Mouse (Mus musculus) heart, adult 9 months (tissue): ENCODE results near the gene Oser1.
A peak's percentile ranks its signal among the peaks of the same experiment; 100 is the strongest.
"Not testable (repeated sequence)": the region's sequence is repeated elsewhere in the genome, so short reads cannot be mapped to it uniquely, and the experiment has no call there.

ENCODE experiments used
- DNase-seq, 2 experiments: peaks; one replicate each; pipeline ENCODE4 v3.0.0; 2022; ENCODE audit warnings: low spot score in 2 of 2

Oser1 gene

DNA sequence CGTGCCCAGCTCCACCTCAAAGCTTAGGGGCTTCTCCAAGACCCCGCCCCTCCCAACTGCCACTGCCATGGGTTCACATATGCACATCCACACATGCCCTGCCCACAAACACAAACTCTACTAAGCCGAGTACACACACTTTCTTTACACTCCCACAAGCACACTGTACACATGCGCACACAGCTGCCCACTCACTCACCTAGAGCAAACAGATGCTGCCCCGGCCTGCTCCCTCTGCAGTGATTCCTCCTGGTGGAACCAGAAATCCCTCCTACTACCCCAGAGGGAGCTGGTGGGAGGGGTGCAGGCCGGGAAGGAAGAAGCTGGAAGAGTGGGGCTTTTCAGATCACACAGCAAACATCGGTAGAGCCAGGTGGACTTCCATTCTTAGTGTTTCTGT, 19.5 kb upstream of the Oser1 start:
- DNase-seq, result no peak

DNA sequence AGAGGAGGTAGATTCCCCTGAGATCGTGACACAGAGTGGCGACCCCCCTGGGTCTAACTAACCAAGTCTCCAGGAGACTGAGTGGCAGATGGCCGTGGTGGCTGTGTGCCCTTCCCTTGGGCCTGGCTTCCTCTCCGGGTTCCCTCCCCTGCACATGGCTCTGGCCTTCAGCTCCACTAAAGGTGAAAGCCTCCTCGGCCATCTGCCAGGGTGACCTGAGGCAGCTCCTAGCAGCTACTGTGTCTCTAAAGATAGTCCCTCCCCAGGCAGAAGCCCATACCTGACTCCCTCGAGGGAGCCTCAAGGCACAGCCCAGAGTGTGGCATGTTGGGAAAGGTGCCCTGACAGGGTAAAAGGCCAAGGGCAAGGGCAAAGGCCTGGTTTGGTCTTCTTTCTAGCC, 19.0 kb upstream of the Oser1 start:
- DNase-seq, result peak; percentile 51 to 68

DNA sequence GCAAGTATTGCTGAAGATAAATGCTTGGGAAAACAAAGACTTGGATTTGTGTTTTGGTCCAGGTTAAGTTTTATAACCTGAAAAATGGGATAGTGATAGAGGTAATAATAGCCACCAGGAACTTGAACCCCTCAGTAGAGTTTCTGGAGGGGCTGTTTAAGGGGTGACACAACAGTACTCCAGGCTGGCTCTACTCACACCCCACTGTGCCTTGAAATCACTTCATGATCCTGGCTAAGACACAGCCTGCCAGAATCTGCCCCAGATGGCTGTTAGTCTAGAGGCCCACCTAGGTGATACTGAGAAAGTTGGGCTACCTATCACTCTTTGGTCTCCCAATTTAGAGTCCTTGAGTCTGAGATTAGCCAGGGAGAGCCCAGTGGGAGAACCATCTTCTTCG, 15.0 kb upstream of the Oser1 start:
- no peak for DNase-seq

DNA sequence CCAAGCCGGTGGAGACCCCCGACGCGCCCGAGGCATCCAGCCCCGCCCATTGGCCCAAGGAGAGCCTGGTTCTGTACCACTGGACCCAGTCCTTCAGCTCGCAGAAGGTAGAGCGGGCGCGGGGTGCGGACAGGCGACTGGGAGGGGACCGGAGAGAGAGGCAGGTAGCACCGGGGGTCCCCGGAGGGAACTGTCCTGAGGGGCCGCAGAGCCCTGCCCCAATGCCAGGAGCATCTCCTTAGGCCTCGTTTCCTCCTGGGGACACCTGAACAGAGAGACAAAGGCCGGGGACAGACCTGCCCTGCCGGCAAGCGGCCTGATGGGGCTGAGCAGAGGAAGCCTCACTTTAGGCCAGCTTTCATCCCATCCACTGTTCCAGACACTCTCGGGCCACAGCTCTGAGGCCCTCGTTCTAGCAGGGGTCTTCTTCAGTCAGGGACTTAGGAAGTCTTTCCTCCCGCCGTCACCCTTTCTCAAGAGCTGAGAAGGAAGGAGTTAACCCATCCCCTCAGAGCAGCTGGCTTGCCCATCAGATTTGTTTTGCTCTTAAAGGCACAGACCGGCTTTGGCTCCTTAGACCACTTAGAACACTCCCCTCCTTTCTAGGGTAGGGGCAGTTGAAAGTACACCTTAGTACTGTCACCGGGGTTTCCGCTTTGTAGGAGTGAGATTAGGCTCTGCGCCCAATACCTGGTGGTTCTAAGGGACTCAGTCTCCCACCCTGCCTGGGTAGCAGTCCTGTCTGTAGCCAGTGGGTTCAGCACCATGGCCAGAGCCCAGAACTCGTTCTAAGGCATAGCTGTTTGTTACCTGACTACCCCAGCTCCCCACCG, 14.3 kb upstream of the Oser1 start:
- DNase-seq, result no peak

DNA sequence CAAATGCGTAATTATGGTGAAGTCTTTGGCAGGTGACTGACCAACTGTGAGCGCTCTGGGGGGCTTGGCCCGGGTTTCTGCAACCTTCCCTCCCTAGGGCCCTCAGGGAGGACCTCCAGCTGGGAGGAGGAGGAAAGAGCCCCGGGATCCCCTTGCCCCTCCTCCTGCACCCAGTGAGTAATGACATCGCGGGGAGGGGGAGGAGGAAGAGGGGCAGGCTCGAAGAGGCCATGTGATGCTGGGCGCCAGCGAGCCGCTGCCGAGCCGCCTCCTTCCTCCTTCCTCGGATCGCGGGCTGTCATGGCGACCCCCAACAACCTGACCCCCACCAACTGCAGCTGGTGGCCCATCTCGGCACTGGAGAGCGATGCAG, 13.7 kb upstream of the Oser1 start, which contains the start of gene Gdap1l1:
TSS of gene Gdap1l1 (plus strand) at position 231 of the 373 bp plus-strand sequence.
- DNase-seq, result no peak

DNA sequence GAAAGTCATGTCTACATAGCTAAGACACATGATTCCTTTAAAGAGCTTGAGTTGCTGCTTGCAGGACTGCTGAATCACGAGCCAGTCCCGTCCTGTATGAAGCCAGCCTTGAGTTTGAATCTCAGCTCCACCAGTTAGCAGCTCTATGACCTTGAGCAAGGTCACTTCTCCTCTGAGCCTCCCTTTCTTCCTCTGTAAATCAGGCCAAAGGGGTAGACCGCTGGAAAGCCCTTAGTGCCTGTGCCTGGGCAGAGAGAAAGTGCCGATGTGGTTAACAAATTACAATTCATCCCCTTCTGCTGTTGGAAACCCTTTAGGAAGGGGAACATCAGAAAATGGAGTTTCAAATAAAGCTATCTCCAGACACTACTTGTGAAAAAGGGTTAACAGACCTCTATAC, 13.3 kb upstream of the Oser1 start:
- no peak for DNase-seq

DNA sequence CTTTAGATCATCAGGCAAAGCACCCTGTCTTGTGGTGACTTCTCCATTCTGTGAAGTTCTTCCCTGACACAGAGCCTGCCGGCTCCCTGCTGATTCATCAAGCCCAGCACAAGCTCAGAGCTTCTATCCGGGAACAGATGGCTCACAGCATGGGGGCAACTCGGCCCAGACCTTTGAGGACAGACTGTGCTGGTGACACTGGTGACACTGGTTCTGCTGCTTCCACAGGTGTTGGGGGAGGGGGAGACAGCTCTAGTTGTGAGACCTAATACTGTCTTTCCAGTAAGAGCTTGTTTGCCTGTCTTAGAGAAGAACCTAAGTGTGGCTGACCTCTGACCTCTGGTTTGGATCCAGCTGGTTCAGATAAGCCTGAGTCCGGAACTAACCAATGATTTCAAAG, 9.5 kb upstream of the Oser1 start:
- no peak for DNase-seq

DNA sequence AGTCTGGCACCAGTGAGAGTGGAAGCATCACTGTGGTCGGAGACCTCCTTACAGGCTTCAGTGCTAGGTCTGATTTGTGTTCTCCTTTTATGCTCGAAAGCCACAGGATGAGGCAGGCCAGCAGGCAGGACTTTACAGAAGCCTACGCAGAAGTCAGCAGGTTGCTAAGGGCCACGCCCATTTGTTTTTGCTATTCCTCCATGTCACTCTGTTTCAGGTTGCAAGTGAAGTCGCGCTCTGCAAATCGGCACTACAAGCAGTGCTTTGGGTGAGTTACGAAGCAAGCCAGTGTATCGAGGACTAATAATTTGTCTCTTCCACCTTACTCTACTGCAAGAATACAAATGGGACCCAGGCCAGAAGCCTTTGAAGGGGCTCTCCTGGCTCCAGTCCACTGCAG, 6.8 kb upstream of the Oser1 start:
- no peak for DNase-seq

DNA sequence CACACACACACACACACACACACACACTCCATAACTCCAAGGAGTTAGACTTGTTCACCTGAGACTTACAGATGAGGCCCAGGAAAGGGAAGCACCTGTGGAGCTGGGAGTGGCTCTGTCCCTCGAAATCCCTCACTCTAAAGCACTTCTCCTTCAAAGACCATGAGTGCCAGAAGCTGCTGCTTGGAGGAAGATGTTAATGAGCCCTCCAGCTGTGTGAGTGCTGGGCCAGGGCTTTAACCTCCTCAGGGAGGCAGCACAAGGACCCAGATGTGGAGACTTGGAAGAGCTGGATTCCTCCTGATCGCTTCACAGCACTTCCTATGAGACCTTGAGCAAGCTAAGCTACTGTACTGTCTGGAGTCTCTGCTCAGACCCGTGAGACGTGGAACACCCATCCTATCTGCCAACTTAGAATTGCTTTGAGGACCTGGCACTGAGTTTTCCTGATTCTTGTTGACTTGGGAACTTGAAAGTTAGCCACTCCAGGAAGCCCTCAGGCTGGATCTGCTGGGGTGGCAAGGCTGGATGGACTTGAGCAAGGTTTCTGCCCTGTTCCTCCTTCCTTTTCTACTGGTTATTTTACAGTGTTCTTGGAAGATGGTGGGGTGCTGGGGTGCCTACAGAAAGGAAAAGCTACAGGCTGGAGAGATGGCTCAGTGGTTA, 4.0 kb upstream of the Oser1 start:
- DNase-seq, result peak in 1 of 2 experiments; percentile 30

DNA sequence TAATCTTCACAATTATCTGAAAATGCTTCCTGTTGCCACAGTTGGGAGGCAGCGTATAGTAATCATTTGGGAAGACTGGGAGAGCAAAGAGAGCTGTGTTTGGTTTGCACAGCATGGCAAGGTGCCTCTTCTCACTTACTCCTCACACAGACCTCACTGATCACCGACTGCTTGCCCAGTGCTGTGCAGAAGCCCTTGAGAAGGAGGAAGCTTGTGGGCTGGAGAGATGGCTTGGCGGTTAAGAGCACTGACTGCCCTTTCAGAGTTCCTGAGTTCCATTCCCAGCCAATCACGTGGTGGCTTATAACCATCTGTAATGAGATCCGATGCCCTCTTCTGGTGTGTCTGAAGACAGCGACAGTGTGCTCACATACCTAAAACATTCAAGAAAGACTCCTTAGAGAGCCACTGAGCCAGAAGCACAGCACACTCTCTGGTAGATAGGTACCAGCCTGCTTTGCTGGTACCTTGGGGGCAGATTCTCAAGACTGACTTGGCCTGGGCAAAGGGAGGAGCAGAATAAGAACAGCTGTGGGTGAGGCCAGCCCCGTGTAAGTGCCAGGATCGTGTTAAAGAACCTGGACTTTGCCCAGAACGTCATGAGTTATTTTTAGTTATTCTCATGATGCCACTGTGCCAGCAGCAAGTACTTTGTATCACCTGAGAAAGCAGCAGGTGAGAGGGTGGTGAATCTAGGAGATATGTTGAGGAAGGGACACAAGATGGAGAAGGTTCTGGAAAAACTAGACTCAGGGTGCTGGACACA, 1.4 kb downstream of the Oser1 start:
- no peak for DNase-seq

DNA sequence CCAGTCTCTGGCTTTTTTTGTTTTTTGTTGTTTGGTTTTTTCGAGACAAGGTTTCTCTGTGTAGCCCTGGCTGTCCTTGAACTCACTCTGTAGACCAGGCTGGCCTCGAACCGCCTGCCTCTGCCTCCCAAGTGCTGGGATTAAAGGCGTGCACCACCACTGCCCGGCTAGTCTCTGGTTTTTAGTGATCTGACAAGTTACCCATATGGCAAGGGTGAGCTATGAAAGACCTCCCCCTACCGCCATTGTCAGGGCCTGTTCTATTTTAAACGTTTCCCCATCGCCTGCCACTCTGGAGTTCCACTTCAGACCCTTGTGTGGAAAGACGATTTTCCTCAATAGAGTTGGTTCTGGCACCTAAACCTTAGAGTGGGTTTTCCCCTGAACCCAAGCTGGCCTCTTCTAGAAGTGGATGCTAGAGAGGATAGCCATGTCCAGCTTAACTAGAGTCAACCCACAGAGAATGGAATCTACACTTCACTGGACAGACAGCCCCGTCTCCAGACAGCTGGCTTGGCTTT, 4.1 kb downstream of the Oser1 start:
- DNase-seq, result no peak

DNA sequence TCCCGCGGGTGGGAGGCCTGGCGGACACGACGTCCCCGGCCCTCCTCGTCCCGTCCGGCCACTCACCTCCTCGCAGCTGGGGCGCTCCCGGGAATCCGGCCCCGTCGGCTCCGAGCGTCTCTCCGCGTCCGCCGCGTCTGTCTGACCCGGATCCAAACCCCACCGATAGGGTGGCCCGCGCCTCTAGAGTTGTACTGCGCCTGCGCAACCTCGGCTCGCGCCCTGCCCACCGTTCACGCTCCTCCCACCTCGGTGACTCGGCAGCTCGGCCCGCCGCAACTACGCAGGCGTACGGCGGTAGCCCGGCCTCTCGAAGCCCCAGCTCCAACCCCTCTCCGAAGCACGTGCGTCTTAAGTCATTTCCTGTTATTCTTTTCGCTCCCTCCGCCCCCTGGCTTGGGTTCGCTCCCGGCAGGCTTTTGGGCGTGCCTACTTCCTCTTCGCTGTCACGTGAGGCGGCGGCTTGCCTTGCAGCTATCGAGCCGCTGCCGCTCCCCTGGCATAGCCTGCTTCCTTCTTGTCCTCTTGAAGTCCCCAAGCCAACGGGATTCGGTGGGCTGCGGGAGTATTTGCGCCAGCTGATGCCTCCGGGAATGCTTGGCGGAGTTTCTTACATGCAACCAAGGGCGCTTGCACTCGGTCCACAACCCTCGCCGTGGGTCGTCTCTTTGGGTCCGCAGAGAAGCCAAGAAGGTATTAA, 5.0 kb downstream of the Oser1 start:
- DNase-seq, result peak; percentile 100

DNA sequence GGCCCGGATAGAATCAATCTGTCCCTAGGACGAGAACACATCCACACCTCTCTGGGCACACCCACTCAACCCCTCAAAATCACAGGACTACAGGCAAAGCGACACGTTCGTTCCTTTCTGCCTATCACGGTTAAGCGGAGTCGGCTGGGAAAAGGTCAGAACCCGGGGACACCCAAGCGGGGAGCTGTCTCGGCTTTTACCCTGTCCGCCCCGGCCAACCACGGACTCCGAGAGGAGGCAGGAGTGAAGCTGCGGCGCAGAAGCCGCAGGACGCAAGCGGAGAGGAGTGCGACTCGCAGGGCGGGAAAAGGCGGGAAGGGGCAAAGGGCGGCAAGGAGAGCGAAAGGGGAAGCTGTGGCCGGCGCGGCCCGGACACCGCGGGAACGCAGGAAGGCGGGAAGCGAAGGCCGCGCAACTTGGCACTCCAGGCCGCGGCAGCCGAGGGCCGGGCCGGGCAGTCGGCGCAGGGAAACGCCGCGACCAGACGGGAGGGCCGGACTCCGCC, 5.6 kb downstream of the Oser1 start:
- DNase-seq, result peak in 1 of 2 experiments; percentile 35

DNA sequence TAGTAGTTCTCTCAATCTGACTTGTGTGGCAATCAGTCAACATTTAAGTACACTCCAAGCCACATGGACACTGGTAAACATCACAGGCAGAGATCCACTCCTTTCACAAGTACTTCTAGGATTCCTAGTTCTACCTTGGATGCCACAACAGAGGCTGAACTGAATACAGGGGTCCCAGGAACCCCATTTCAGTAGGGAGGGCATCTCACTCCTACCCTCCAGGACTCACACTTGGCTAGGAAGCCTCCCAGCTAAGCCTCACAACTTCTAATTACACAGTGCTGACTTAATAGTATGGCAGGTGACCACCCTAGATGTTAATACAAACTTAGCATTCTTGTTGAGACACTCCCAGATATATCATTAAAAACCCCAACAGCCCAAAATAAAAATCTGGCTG, 6.7 kb downstream of the Oser1 start:
- DNase-seq, result no peak

DNA sequence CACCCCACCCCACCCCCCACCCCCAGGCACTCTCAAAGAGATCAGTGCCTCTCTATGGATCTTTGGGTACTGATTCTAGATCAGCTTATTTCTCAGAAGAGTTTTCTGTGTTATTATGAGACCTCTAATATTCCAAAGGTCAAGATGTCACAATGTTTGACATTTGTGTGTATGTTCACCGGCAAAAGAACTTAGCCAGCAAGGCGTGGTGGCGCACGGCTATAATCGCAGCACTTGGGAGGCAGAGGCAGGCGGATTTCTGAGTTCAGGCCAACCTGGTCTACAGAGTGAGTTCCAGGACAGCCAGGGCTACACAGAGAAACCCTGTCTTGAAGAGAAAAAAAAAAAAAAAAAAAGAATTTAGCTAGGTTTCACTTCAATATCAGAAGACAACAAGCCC, 7.5 kb downstream of the Oser1 start:
- DNase-seq, result no peak

DNA sequence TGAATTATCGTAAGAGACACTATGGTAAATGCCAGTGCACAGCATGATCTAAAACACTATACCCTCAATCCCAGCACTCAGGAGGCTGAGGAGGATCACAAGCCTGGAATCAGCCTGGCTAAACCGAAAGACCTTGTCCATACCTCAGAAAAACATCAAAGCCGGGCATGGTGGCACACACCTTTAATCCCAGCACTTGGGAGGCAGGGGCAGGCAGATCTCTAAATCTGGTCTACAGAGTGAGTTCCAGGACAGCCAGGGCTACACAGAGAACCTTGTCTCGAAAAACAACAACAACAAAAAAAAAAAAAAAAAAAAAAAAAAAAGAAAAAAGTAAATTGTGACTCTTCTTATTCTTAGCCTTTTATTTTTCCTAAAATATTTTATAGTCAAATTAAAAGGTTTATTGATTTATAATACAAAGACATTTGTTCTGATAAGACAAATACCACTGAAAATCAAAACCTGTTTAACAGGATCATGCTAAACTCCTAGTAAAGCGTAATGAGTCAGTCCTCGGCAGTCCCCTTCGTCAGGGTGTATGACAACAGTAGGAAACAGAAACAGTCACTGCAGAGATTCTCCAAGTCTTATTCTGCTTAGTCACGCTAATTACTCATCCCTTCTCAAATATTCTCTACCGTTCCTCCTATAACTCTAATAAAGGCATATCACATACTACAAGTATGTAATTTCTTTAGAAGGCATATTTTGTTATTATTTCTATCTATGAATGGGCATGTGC, 11.5 kb downstream of the Oser1 start:
- no peak for DNase-seq

DNA sequence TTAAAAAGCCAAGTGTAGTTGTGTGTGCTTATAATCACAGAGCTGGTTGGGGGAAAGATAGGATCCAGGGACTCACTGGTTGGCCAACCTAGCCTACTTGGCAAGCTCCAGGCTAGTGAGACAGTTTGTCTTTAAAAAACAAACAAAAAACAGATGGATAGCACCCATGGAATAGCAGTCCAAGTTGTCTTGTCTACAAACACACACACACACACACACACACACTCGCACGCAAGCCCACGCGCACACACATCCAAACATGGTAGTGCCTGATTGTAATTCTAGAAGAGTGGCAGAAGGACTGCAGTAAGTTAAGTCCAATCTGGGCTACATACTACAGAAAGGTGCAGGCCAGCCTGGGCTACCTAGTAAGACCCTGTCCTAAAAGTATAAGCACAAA, 12.1 kb downstream of the Oser1 start:
- no peak for DNase-seq

DNA sequence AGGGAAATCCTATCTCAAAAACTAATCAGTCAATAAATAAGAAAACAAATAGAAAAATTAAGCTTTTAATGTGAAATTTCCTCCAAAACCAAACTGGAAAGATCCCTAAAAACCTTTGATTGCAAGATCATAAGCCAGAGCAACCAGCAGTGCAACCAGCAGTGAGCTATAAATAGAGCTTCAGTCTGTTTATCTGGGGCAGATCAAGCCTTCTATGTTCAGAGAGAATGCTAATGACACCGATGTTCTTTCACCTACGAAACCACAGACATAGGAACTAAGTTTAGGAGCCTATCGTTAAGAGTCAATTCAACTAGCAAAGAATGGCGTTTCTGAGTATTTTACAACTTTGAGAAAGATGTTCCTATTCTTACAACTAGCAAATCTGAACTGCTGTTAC, 12.7 kb downstream of the Oser1 start:
- no peak for DNase-seq

DNA sequence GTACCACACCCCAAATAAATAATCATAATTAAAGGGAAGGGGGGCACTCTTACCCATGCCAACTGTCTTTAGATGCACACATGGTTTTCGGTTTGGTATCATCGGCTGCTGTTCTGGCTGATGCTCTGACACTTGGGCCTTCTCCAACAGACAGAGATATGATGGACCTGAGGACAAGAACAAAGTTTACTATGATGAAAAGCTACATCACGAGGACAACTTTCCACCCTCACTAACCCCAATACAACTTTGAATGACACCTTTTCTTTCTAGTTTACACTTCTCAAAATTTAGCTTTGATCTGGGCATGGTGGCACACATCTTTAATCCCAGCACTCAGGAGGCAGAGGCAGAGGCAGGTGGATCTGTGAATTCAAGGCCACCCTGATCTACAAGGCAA, 13.2 kb downstream of the Oser1 start:
- not testable (repeated sequence) for DNase-seq

DNA sequence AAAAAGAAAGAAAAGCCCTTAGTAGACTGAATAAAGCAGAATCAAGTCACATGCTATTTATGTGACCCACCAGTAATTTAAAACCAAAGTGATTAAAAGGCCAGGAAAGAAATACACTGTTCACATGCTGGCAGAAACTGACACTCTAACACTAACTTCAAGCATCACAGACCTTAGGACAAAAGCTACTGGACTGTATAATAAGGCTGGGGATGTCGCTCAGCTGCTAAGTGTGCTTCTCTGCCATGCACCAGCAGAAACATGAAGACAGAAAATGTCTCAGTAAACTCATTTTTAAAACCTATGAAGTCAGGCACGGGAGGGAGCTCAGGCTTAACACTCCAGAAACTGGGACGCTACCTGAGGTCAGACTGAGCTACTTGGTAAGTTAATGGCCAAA, 14.3 kb downstream of the Oser1 start:
- no peak for DNase-seq
